Mouse (Mus musculus) kidney, postnatal 10 days (tissue): ENCODE measurements around the gene Iah1.

Experiments
- DNase-seq: peaks from one replicate; pipeline ENCODE4 v3.0.0; 2021; ENCODE audit warnings: mixed read lengths

Gene Iah1

GRCm38 (mm10) chr12:21370035-21370611 is 53.9 kb downstream of the Iah1 start:
- DNase-seq, result no peak

GRCm38 (mm10) chr12:21373100-21373819 is 57.1 kb downstream of the Iah1 start, which contains the start of gene Adam17:
Gene Adam17 (minus strand): TSS chr12:21373632.
- peak; percentile 97 for DNase-seq
